ENCODE assay signal across 8 mouse cellular contexts in genomic region chr15:99392486-99393385, GRCm38 (mm10). TPM values are rescaled to one million over a fixed set of nuclear protein-coding genes. Genes with fewer than 3 reads are reported as not detected.
A peak's percentile ranks its signal among the peaks of the same experiment; 100 is the strongest.
DNase-seq lines count a peak whose midpoint lies in the region; ATAC-seq and TF ChIP-seq lines count a peak whose summit lies in the region.

Gene Tmbim6 (plus strand): TSS chr15:99392882.

- H3K4me3 ChIP-seq in bone marrow macrophage, adult 2 months (ENCODE audit: insufficient read depth, low read length): peak within 1 kb of the TSS; percentile 89
- H3K4me3 ChIP-seq in embryonic fibroblast, embryonic 13.5 days (ENCODE audit: insufficient read depth, low read length): peak within 1 kb of the TSS; percentile 85
- peak within 1 kb of the TSS; percentile 90 for H3K4me3 ChIP-seq in kidney, embryonic 14.5 days (ENCODE audit: low read length)
- peak within 1 kb of the TSS; percentile 68 for H3K4me3 ChIP-seq in limb, embryonic 15.5 days

- peak within 1 kb of the TSS; percentile 96 for H3K4me2 ChIP-seq in kidney, embryonic 14.5 days (replicated peaks; ENCODE audit: low read depth, low read length)
- peak within 1 kb of the TSS; percentile 79 for H3K4me2 ChIP-seq in limb, embryonic 15.5 days

- H3K9ac ChIP-seq in kidney, embryonic 14.5 days (ENCODE audit: low read depth, low read length): peak within 1 kb of the TSS; percentile 86
- peak within 1 kb of the TSS; percentile 69 for H3K9ac ChIP-seq in limb, embryonic 15.5 days

- H3K9me3 ChIP-seq in kidney, embryonic 14.5 days (ENCODE audit: control insufficient read depth, low read length): no peaks in the 10 kb centered on the region
- H3K9me3 ChIP-seq in limb, embryonic 15.5 days: no peaks in the 10 kb centered on the region

- WGBS in kidney, embryonic 14.5 days: under 1% methylated on average over 49 of the region's 51 CpGs
- WGBS in limb, embryonic 15.5 days: under 1% methylated on average over 51 of the region's 51 CpGs

- H3K27me3 ChIP-seq in kidney, embryonic 14.5 days (ENCODE audit: control insufficient read depth, insufficient read depth, low read length): no peaks in the 10 kb centered on the region
- no peaks in the 10 kb centered on the region for H3K27me3 ChIP-seq in limb, embryonic 15.5 days

- peak; percentile 99 for ATAC-seq in kidney, embryonic 14.5 days (ENCODE audit: low FRiP score, low TSS enrichment)
- ATAC-seq in limb, embryonic 15.5 days (ENCODE audit: insufficient number of reproducible peaks, low FRiP score, low TSS enrichment, low read depth): peak; percentile 100

- H3K36me3 ChIP-seq in kidney, embryonic 14.5 days (ENCODE audit: control insufficient read depth, insufficient read depth, low read length): no peaks in the 10 kb centered on the region
- H3K36me3 ChIP-seq in limb, embryonic 15.5 days: no peaks in the 10 kb centered on the region

- peak; percentile 100 for DNase-seq in A20 (ENCODE audit: low read depth, low spot score)
- DNase-seq in heart, adult 9 months (ENCODE audit: low spot score in 2 of 2): peak; percentile 100
- DNase-seq in monocyte, adult 2 months (ENCODE audit: low read depth in 1 of 2, low spot score in 2 of 2): peak; percentile 97 to 98
- DNase-seq in spleen, postnatal 36 days (ENCODE audit: low spot score in 2 of 2): peak; percentile 100

- TF ChIP-seq CTCF in bone marrow macrophage, adult 2 months (IDR thresholded peaks at IDR 0.05; ENCODE audit: low read depth, low read length): no peak
- no peak for TF ChIP-seq CTCF in embryonic fibroblast, embryonic 13.5 days (IDR thresholded peaks at IDR 0.05; ENCODE audit: borderline replicate concordance, insufficient read depth, low read length)

- H3K4me1 ChIP-seq in bone marrow macrophage, adult 2 months (ENCODE audit: control insufficient read depth, insufficient read depth, low read length): peaks cover 29% of the 10 kb centered on the region
- H3K4me1 ChIP-seq in embryonic fibroblast, embryonic 13.5 days (ENCODE audit: control insufficient read depth, insufficient read depth, low read length): peaks cover 10% of the 10 kb centered on the region; the same call in 1 of the 2 replicates
- H3K4me1 ChIP-seq in kidney, embryonic 14.5 days (ENCODE audit: control insufficient read depth, insufficient read depth, low read length): peaks cover 32% of the 10 kb centered on the region
- peaks cover 35% of the 10 kb centered on the region for H3K4me1 ChIP-seq in limb, embryonic 15.5 days

- TF ChIP-seq POLR2A in bone marrow macrophage, adult 2 months (IDR thresholded peaks at IDR 0.05; ENCODE audit: borderline replicate concordance, low read depth, low read length): peak; percentile 45; the same call in 1 of the 2 replicates
- TF ChIP-seq POLR2A in embryonic fibroblast, embryonic 13.5 days (IDR thresholded peaks at IDR 0.05; ENCODE audit: low read depth, low read length): peak; percentile 93

- H3K27ac ChIP-seq in bone marrow macrophage, adult 2 months (ENCODE audit: insufficient read depth, low read depth, low read length): peak within 1 kb of the TSS; percentile 97
- H3K27ac ChIP-seq in embryonic fibroblast, embryonic 13.5 days (ENCODE audit: insufficient read depth, low read length): peak within 1 kb of the TSS; percentile 66
- peak within 1 kb of the TSS; percentile 92 for H3K27ac ChIP-seq in kidney, embryonic 14.5 days (ENCODE audit: low read depth, low read length)
- H3K27ac ChIP-seq in limb, embryonic 15.5 days: peak within 1 kb of the TSS; percentile 95

RNA-seq across cellular contexts. Expression of gene Tmbim6, which starts in this region (rescaled TPM):
- 647 and 669 TPM in 2 replicates for polyA plus RNA-seq in bone marrow macrophage, adult 2 months (2012; ENCODE audit: insufficient read depth, insufficient read length, missing spikeins)
- 419 and 479 TPM in 2 replicates for polyA plus RNA-seq in embryonic fibroblast, embryonic 13.5 days (2011; ENCODE audit: insufficient read length, low read depth, missing spikeins)
- polyA plus RNA-seq in kidney, embryonic 14.5 days (2014; fragmentation: Nextera tagmentation; extraction: Ambion mirVana): 321 and 409 TPM in 2 replicates
- 327 and 351 TPM in 2 replicates for polyA plus RNA-seq in limb, embryonic 15.5 days (2015; fragmentation: Nextera tagmentation; extraction: Ambion mirVana)

Comparison
In these comparisons a context has a peak if more than half of its experiments do, and no peak if none do; other contexts are left out.
1. Peak in every context shown above with its lines: DNase-seq, ATAC-seq, H3K4me3 ChIP-seq and H3K27ac ChIP-seq.